ENCODE assay signal across 7 mouse cellular contexts in the genomic region with DNA sequence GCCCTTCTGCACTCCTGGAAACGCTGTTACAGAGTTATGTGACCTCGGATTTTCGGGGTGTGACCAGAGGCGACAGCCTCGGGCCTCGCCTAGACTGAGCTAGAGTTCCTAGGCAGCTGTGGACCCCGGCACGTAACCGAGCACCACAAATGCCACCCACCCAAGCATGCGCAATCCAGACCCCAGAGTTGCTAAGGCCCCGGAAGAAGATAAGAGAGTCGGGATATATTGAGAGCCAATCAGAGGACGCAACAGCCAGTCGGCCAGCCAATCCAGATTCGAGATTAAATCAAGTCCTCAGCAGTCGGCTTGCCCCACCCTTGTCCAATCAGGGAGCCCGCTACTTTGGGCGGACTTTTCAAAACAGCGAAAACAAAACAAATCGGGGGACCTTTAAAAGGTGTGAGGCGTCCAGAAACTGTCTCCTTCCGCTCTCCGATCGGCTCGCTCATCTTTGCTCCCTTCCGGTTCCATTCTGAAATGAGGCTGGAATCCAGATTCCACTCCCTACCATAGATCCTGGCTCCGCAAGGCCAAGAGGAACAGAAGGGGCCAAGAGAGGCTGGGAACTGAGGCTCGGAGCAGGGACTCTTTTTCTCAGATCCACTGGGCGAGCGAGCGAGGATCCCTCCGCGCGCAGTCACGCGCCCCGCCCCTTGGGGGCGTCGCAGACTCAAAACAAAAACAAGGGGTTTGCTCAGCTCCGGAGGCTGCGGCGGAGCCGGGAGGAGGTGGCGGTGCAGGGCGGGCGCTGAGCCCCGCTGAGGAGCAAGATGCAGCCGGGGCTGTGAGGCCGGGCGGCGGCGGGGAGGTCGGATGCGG. TPM values are rescaled to one million over a fixed set of nuclear protein-coding genes. Genes with fewer than 3 reads are reported as not detected.
A peak's percentile ranks its signal among the peaks of the same experiment; 100 is the strongest.
DNase-seq lines count a peak whose midpoint lies in the region; ATAC-seq and TF ChIP-seq lines count a peak whose summit lies in the region.

A gene (plus strand): TSS at position 375 of the 822 bp plus-strand sequence.

- TF ChIP-seq POLR2A in small intestine, adult 2 months (IDR thresholded peaks at IDR 0.05; ENCODE audit: low read depth, low read length): peak; percentile 99

- H3K27me3 ChIP-seq in embryonic facial prominence, embryonic 10.5 days (replicated peaks; ENCODE audit: low read depth, poor library complexity, severe bottlenecking): no peaks in the 10 kb centered on the region
- no peaks in the 10 kb centered on the region for H3K27me3 ChIP-seq in intestine, postnatal 0 days (replicated peaks; ENCODE audit: control insufficient read depth, insufficient read depth, low read length)
- no peaks in the 10 kb centered on the region for H3K27me3 ChIP-seq in midbrain, embryonic 12.5 days
- no peaks in the 10 kb centered on the region for H3K27me3 ChIP-seq in small intestine, adult 2 months (ENCODE audit: control insufficient read depth, insufficient read depth, low read length)

- ATAC-seq in intestine, postnatal 0 days: peak; percentile 93
- peak; percentile 94 for ATAC-seq in midbrain, embryonic 12.5 days (ENCODE audit: low FRiP score, low read depth)

- peaks cover 28% of the 10 kb centered on the region for H3K36me3 ChIP-seq in embryonic facial prominence, embryonic 10.5 days (replicated peaks)
- peaks cover 14% of the 10 kb centered on the region for H3K36me3 ChIP-seq in intestine, postnatal 0 days (ENCODE audit: control insufficient read depth, insufficient read depth)
- peaks cover 15% of the 10 kb centered on the region for H3K36me3 ChIP-seq in midbrain, embryonic 12.5 days
- peaks cover 20% of the 10 kb centered on the region for H3K36me3 ChIP-seq in small intestine, adult 2 months (ENCODE audit: control insufficient read depth, insufficient read depth, low read length)

- H3K27ac ChIP-seq in embryonic facial prominence, embryonic 10.5 days (replicated peaks): peak within 1 kb of the TSS; percentile 99
- peak within 1 kb of the TSS; percentile 96 for H3K27ac ChIP-seq in intestine, postnatal 0 days (ENCODE audit: low read depth, low read length)
- peak within 1 kb of the TSS; percentile 97 for H3K27ac ChIP-seq in midbrain, embryonic 12.5 days (replicated peaks)
- peak within 1 kb of the TSS; percentile 97 for H3K27ac ChIP-seq in small intestine, adult 2 months (ENCODE audit: insufficient read depth, low read depth, low read length)

- peak within 1 kb of the TSS; percentile 81 for H3K4me3 ChIP-seq in embryonic facial prominence, embryonic 10.5 days
- peak within 1 kb of the TSS; percentile 100 for H3K4me3 ChIP-seq in intestine, postnatal 0 days (ENCODE audit: low read depth, low read length)
- peak within 1 kb of the TSS; percentile 94 for H3K4me3 ChIP-seq in midbrain, embryonic 12.5 days
- peak within 1 kb of the TSS; percentile 85 for H3K4me3 ChIP-seq in small intestine, adult 2 months (ENCODE audit: low read depth, low read length)

- peak; percentile 96 for DNase-seq in adrenal gland, postnatal 10 days
- DNase-seq in embryonic facial prominence, embryonic 10.5 days (ENCODE audit: low spot score): peak; percentile 94
- DNase-seq in gonadal fat pad, adult 2 months (ENCODE audit: low read depth): peak; percentile 97
- peak; percentile 94 for DNase-seq in left cerebral cortex, postnatal 4 days

- peak within 1 kb of the TSS; percentile 72 for H3K4me2 ChIP-seq in intestine, postnatal 0 days (replicated peaks; ENCODE audit: low read depth)
- peak within 1 kb of the TSS; percentile 62 for H3K4me2 ChIP-seq in midbrain, embryonic 12.5 days (replicated peaks)

- no peaks in the 10 kb centered on the region for H3K9me3 ChIP-seq in embryonic facial prominence, embryonic 10.5 days
- no peaks in the 10 kb centered on the region for H3K9me3 ChIP-seq in intestine, postnatal 0 days (ENCODE audit: control insufficient read depth)
- no peaks in the 10 kb centered on the region for H3K9me3 ChIP-seq in midbrain, embryonic 12.5 days

- TF ChIP-seq CTCF in intestine, postnatal 0 days (IDR thresholded peaks at IDR 0.05; ENCODE audit: low read depth): peak; percentile 44; the same call in 1 of the 2 replicates
- 0 out of 2 replicates have a peak, but pooled peaks have one; percentile 16 for TF ChIP-seq CTCF in small intestine, adult 2 months (IDR thresholded peaks at IDR 0.05; ENCODE audit: extremely low read depth, insufficient read length, insufficient replicate concordance, low read depth, low read length)

- H3K9ac ChIP-seq in intestine, postnatal 0 days (ENCODE audit: low read depth, low read length): peak within 1 kb of the TSS; percentile 96
- H3K9ac ChIP-seq in midbrain, embryonic 12.5 days (replicated peaks): peak within 1 kb of the TSS; percentile 97

- intact Hi-C loops in left cerebral cortex, postnatal 4 days (cut with DNase I): loop anchor here (2.0 kb wide), 1 partner anchor 60 kb away; a partner anchor contains a TSS

- under 1% methylated on average over 54 of the region's 54 CpGs for WGBS in embryonic facial prominence, embryonic 10.5 days
- under 1% methylated on average over 54 of the region's 54 CpGs for WGBS in intestine, postnatal 0 days
- WGBS in midbrain, embryonic 12.5 days: under 1% methylated on average over 49 of the region's 54 CpGs
- under 1% methylated on average over 54 of the region's 54 CpGs for WGBS in small intestine, adult 2 months

- peaks cover 18% of the 10 kb centered on the region for H3K4me1 ChIP-seq in embryonic facial prominence, embryonic 10.5 days
- peaks cover 2% of the 10 kb centered on the region; the same call in 1 of the 2 replicates for H3K4me1 ChIP-seq in intestine, postnatal 0 days (replicated peaks; ENCODE audit: control insufficient read depth, insufficient read depth, low read length)
- peaks cover 14% of the 10 kb centered on the region for H3K4me1 ChIP-seq in midbrain, embryonic 12.5 days
- H3K4me1 ChIP-seq in small intestine, adult 2 months (ENCODE audit: control insufficient read depth, insufficient read depth, insufficient read length, low read length): peaks cover 8% of the 10 kb centered on the region

RNA-seq across cellular contexts. Expression of the gene that starts here (rescaled TPM):
- 10 to 100 TPM; 33.5 to 41.9 TPM for total RNA-seq in adrenal gland, postnatal 10 days (2021)
- polyA plus RNA-seq in embryonic facial prominence, embryonic 10.5 days (2016; fragmentation: Nextera tagmentation; extraction: Ambion mirVana): 52.8 and 55.1 TPM in 2 replicates
- polyA plus RNA-seq in gonadal fat pad, adult 2 months (2012; rRNA removed): 20.9 and 24.9 TPM in 2 replicates
- polyA plus RNA-seq in intestine, postnatal 0 days (2015; fragmentation: Nextera tagmentation; extraction: Ambion mirVana): 28.0 and 34.5 TPM in 2 replicates
- 10 to 100 TPM; 46.3 to 50.2 TPM for total RNA-seq in left cerebral cortex, postnatal 4 days (2021)
- 130 and 134 TPM in 2 replicates for polyA plus RNA-seq in midbrain, embryonic 12.5 days (2016; fragmentation: Nextera tagmentation; extraction: Ambion mirVana)
- 13.6 and 149 TPM in 2 replicates for polyA plus RNA-seq in small intestine, adult 2 months (2012; rRNA removed)

Comparison
In these comparisons a context has a peak if more than half of its experiments do, and no peak if none do; other contexts are left out.
1. Peak in every context shown above with its lines: DNase-seq, ATAC-seq, H3K4me3 ChIP-seq and H3K27ac ChIP-seq.